ENCODE assay signal across 20 mouse cellular contexts in the genomic region with DNA sequence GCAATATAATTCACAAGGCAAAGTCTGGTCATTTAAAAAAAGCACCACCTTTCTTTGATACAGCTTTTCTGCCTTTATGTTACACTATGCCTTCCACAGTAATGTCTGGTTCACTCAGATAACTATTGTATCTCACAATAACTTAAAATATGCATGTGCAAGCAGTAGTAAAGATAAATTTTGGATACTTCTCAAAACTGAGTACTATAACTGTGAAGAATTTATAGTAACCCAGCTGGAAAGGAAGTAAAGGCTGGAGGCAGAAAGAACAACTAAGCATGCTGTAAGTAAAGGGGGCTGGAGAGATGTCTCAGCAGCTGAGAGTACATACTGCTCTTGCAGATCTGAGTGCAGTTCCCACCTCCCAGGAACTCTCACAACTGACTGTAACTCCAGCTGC. TPM values are rescaled to one million over a fixed set of nuclear protein-coding genes. Genes with fewer than 3 reads are reported as not detected.
DNase-seq lines count a peak whose midpoint lies in the region; ATAC-seq and TF ChIP-seq lines count a peak whose summit lies in the region.
"Had no signal": no experiment of that assay in that cellular context is flagged by ENCODE, and none has a peak within 500 bp of the region (broad histone marks: within the 10 kb centered on the region; RNA-seq: fewer than 3 reads in every experiment).

No protein-coding gene starts in this region.

- H3K4me3 ChIP-seq in heart, embryonic 11.5 days (ENCODE audit: low read depth, low read length): no peak overlapping the region
- H3K4me3 ChIP-seq in ES-Bruce4 (ENCODE audit: low read depth, low read length): no peak overlapping the region
- no peak overlapping the region for H3K4me3 ChIP-seq in liver, postnatal 0 days (ENCODE audit: low read depth, low read length)
- H3K4me3 ChIP-seq in stomach, postnatal 0 days (ENCODE audit: low read depth, low read length): no peak overlapping the region
- H3K4me3 ChIP-seq: hindbrain, embryonic 15.5 days; myocyte had no signal

- no peaks in the 10 kb centered on the region for H3K27me3 ChIP-seq in heart, embryonic 11.5 days (ENCODE audit: control insufficient read depth, insufficient read depth, low read length)
- no peaks in the 10 kb centered on the region for H3K27me3 ChIP-seq in ES-Bruce4 (ENCODE audit: control insufficient read depth, insufficient read depth, low read length, poor library complexity, severe bottlenecking)
- no peaks in the 10 kb centered on the region for H3K27me3 ChIP-seq in liver, postnatal 0 days (ENCODE audit: insufficient read depth, low read length)
- no peaks in the 10 kb centered on the region for H3K27me3 ChIP-seq in stomach, postnatal 0 days (ENCODE audit: control insufficient read depth, insufficient read depth, low read length)
- H3K27me3 ChIP-seq: hindbrain, embryonic 15.5 days had no signal

- TF ChIP-seq CTCF in ES-Bruce4 (IDR thresholded peaks at IDR 0.05; ENCODE audit: low read depth, low read length): no peak
- no peak for TF ChIP-seq CTCF in liver, postnatal 0 days (IDR thresholded peaks at IDR 0.05; ENCODE audit: low read depth)
- no peak for TF ChIP-seq CTCF in stomach, postnatal 0 days (IDR thresholded peaks at IDR 0.05; ENCODE audit: low read depth)

- DNase-seq in heart, postnatal 25 days (ENCODE audit: low spot score): no peak
- DNase-seq in liver, postnatal 0 days: no peak
- no peak for DNase-seq in layer of hippocampus, adult 8-10 months (ENCODE audit: low spot score in 2 of 2)
- DNase-seq in lung, postnatal 25 days (ENCODE audit: low spot score): no peak
- DNase-seq in stomach, postnatal 0 days (ENCODE audit: low spot score): no peak
- DNase-seq: adrenal gland, postnatal 14 days; cerebellum, adult 8-10 months; gastrocnemius, postnatal 25 days; heart, postnatal 14 days; kidney, postnatal 14 days; lung, postnatal 14 days; midbrain, embryonic 14.5 days; retina, postnatal 1 day; thymus, adult 18-20 months had no signal

- H3K27ac ChIP-seq in heart, embryonic 11.5 days (ENCODE audit: low read depth, low read length): no peak overlapping the region
- H3K27ac ChIP-seq in ES-Bruce4 (ENCODE audit: insufficient read depth, low read length): peak overlapping the region; percentile 32; the same call in 1 of the 2 replicates
- H3K27ac ChIP-seq in liver, postnatal 0 days (ENCODE audit: low read depth): no peak overlapping the region
- H3K27ac ChIP-seq in stomach, postnatal 0 days (replicated peaks): no peak overlapping the region
- H3K27ac ChIP-seq: hindbrain, embryonic 15.5 days had no signal

- intact Hi-C loops in heart, postnatal 25 days (cut with DNase I): no loop called here

- TF ChIP-seq POLR2A in ES-Bruce4 (IDR thresholded peaks at IDR 0.05; ENCODE audit: insufficient read depth, low read length): no peak

- peaks cover 9% of the 10 kb centered on the region for H3K36me3 ChIP-seq in heart, embryonic 11.5 days (ENCODE audit: control insufficient read depth, insufficient read depth, low read length)
- peaks cover 2% of the 10 kb centered on the region; the same call in 1 of the 2 replicates for H3K36me3 ChIP-seq in ES-Bruce4 (ENCODE audit: control insufficient read depth, insufficient read depth, low read length, poor library complexity, severe bottlenecking)
- H3K36me3 ChIP-seq in liver, postnatal 0 days (replicated peaks; ENCODE audit: insufficient read depth, low read length): peaks cover 18% of the 10 kb centered on the region
- no peaks in the 10 kb centered on the region for H3K36me3 ChIP-seq in stomach, postnatal 0 days (ENCODE audit: control insufficient read depth, insufficient read depth, low read length)

- peaks cover 5% of the 10 kb centered on the region; the same call in 1 of the 2 replicates for H3K4me1 ChIP-seq in heart, embryonic 11.5 days (ENCODE audit: control insufficient read depth, insufficient read depth, low read length)
- peaks cover 5% of the 10 kb centered on the region for H3K4me1 ChIP-seq in ES-Bruce4 (ENCODE audit: control insufficient read depth, insufficient read depth, low read length)
- peaks cover 18% of the 10 kb centered on the region for H3K4me1 ChIP-seq in liver, postnatal 0 days (ENCODE audit: insufficient read depth)
- no peaks in the 10 kb centered on the region for H3K4me1 ChIP-seq in stomach, postnatal 0 days (replicated peaks; ENCODE audit: control insufficient read depth, insufficient read depth)
- H3K4me1 ChIP-seq: hindbrain, embryonic 15.5 days had no signal

- H3K9ac ChIP-seq in heart, embryonic 11.5 days (ENCODE audit: low read depth, low read length): 0 out of 2 replicates have a peak overlapping the region, but pooled peaks have one; percentile 16
- no peak overlapping the region for H3K9ac ChIP-seq in ES-Bruce4 (ENCODE audit: low read depth, poor library complexity, severe bottlenecking)
- no peak overlapping the region for H3K9ac ChIP-seq in liver, postnatal 0 days (replicated peaks)
- no peak overlapping the region for H3K9ac ChIP-seq in stomach, postnatal 0 days (ENCODE audit: low read length)
- H3K9ac ChIP-seq: hindbrain, embryonic 15.5 days had no signal

- TF ChIP-seq EP300 in ES-Bruce4 (IDR thresholded peaks at IDR 0.05; ENCODE audit: insufficient read depth, low read depth, low read length): no peak
- peak; percentile 61; the same call in 1 of the 2 replicates for TF ChIP-seq EP300 in liver, postnatal 0 days (IDR thresholded peaks at IDR 0.05; ENCODE audit: low read depth)
- no peak for TF ChIP-seq EP300 in stomach, postnatal 0 days (optimal IDR thresholded peaks at IDR 0.05)

- no peak for ATAC-seq in heart, embryonic 11.5 days (replicated peaks; ENCODE audit: insufficient number of reproducible peaks, low FRiP score, low TSS enrichment)
- peak; percentile 34; the same call in 1 of the 2 replicates for ATAC-seq in common myeloid progenitor, adult 5-6 weeks (replicated peaks; ENCODE audit: low read depth, poor library complexity, severe bottlenecking)
- no peak for ATAC-seq in liver, postnatal 0 days
- ATAC-seq in stomach, postnatal 0 days (ENCODE audit: low FRiP score, low TSS enrichment): no peak
- ATAC-seq: intestine, embryonic 16.5 days had no signal

- no peaks in the 10 kb centered on the region for H3K9me3 ChIP-seq in heart, embryonic 11.5 days (replicated peaks; ENCODE audit: control insufficient read depth, low read length)
- H3K9me3 ChIP-seq in ES-Bruce4 (replicated peaks; ENCODE audit: control insufficient read depth, insufficient read depth, low read length, poor library complexity, severe bottlenecking): no peaks in the 10 kb centered on the region
- H3K9me3 ChIP-seq in liver, postnatal 0 days (ENCODE audit: low read length): no peaks in the 10 kb centered on the region
- H3K9me3 ChIP-seq in stomach, postnatal 0 days (ENCODE audit: control insufficient read depth, low read length): no peaks in the 10 kb centered on the region
- H3K9me3 ChIP-seq: hindbrain, embryonic 15.5 days had no signal

- no peak overlapping the region for H3K4me2 ChIP-seq in heart, embryonic 11.5 days
- H3K4me2 ChIP-seq in liver, postnatal 0 days (ENCODE audit: low read depth, low read length): no peak overlapping the region
- H3K4me2 ChIP-seq in stomach, postnatal 0 days (replicated peaks; ENCODE audit: low read depth): no peak overlapping the region
- H3K4me2 ChIP-seq: hindbrain, embryonic 15.5 days had no signal

RNA-seq across cellular contexts. Expression of a gene that starts 8.9 kb away (rescaled TPM):
- polyA plus RNA-seq in heart, embryonic 11.5 days (2014; fragmentation: Nextera tagmentation; extraction: Ambion mirVana): 24.2 and 29.4 TPM in 2 replicates
- total RNA-seq in heart, postnatal 25 days (2021): 10 to 100 TPM; 19.8 to 22.6 TPM
- 29.4 and 30.0 TPM in 2 replicates for polyA plus RNA-seq in ES-Bruce4 (2011; ENCODE audit: insufficient read depth, insufficient read length, low read depth, missing spikeins)
- total RNA-seq in common myeloid progenitor, adult 5-6 weeks (2017): 21.7 and 25.1 TPM in 2 replicates
- polyA plus RNA-seq in liver, postnatal 0 days (2015; fragmentation: Nextera tagmentation; extraction: Ambion mirVana): 15.8 and 16.4 TPM in 2 replicates
- total RNA-seq in layer of hippocampus, adult 8-10 months (2022): 10 to 100 TPM; 38.8 to 49.4 (median 40.5) TPM
- polyA plus RNA-seq in stomach, postnatal 0 days (2015; fragmentation: Nextera tagmentation; extraction: Ambion mirVana): 20.8 and 23.6 TPM in 2 replicates

RNA-seq across cellular contexts. Expression of a gene that starts 9.4 kb away (rescaled TPM):
- polyA plus RNA-seq in heart, embryonic 11.5 days (2014; fragmentation: Nextera tagmentation; extraction: Ambion mirVana): 183 and 215 TPM in 2 replicates
- total RNA-seq in heart, postnatal 25 days (2021): 10 to 100 TPM; 35.4 to 47.2 TPM
- polyA plus RNA-seq in ES-Bruce4 (2011; ENCODE audit: insufficient read depth, insufficient read length, low read depth, missing spikeins): 215 and 253 TPM in 2 replicates
- 193 and 203 TPM in 2 replicates for total RNA-seq in common myeloid progenitor, adult 5-6 weeks (2017)
- 44.1 and 50.9 TPM in 2 replicates for polyA plus RNA-seq in liver, postnatal 0 days (2015; fragmentation: Nextera tagmentation; extraction: Ambion mirVana)
- 10 to 100 TPM; 33.9 to 44.7 (median 37.0) TPM for total RNA-seq in layer of hippocampus, adult 8-10 months (2022)
- 98.9 and 99.4 TPM in 2 replicates for polyA plus RNA-seq in stomach, postnatal 0 days (2015; fragmentation: Nextera tagmentation; extraction: Ambion mirVana)

RNA-seq across cellular contexts. Expression of a gene that starts 36.5 kb away (rescaled TPM):
- polyA plus RNA-seq in heart, embryonic 11.5 days (2014; fragmentation: Nextera tagmentation; extraction: Ambion mirVana): 35.7 and 41.2 TPM in 2 replicates
- total RNA-seq in heart, postnatal 25 days (2021): 1 to 10 TPM; 6.2 to 6.3 TPM
- polyA plus RNA-seq in ES-Bruce4 (2011; ENCODE audit: insufficient read depth, insufficient read length, low read depth, missing spikeins): 79.9 and 90.4 TPM in 2 replicates
- total RNA-seq in common myeloid progenitor, adult 5-6 weeks (2017): 6.0 and 8.6 TPM in 2 replicates
- polyA plus RNA-seq in liver, postnatal 0 days (2015; fragmentation: Nextera tagmentation; extraction: Ambion mirVana): 36.1 and 37.3 TPM in 2 replicates
- 10 to 100 TPM; 11.0 to 12.6 (median 11.9) TPM for total RNA-seq in layer of hippocampus, adult 8-10 months (2022)
- polyA plus RNA-seq in stomach, postnatal 0 days (2015; fragmentation: Nextera tagmentation; extraction: Ambion mirVana): 28.1 and 30.4 TPM in 2 replicates
